Mouse (Mus musculus) ES-E14 (cell line): ENCODE data around the gene Tac2. TPM values are rescaled to one million over a fixed set of nuclear protein-coding genes. Genes with fewer than 3 reads are reported as not detected.

ENCODE experiments used
- DNase-seq: peaks from one replicate; pipeline ENCODE4 v3.0.0-alpha.2; 2013; ENCODE audit warnings: low read depth, low spot score
- H3K27ac ChIP-seq: 2 replicates; pipeline ENCODE4 v1.5.1; 2012; ENCODE audit warnings: low read depth, mild to moderate bottlenecking, low read length, moderate library complexity, mixed read lengths; ENCODE audit not compliant: poor library complexity, insufficient read depth, severe bottlenecking
- H3K36me3 ChIP-seq: 2 replicates; pipeline ENCODE4 v1.6.1; 2012; ENCODE audit warnings: mild to moderate bottlenecking, low read length, moderate library complexity, mixed read lengths; ENCODE audit not compliant: control insufficient read depth, poor library complexity, insufficient read depth, severe bottlenecking
- H3K4me1 ChIP-seq, 2 experiments: fragments of 150-350 bp in 1 of 2; sonication (generic) in 1 of 2; 2 replicates each; pipeline ENCODE4 v1.6.1; 2012; ENCODE audit warnings: low read length in 2 of 2, mild to moderate bottlenecking in 1 of 2, mixed read lengths in 1 of 2; ENCODE audit not compliant: control insufficient read depth in 2 of 2, insufficient read depth in 2 of 2, poor library complexity in 1 of 2
- H3K4me3 ChIP-seq, 2 experiments: fragments of 150-350 bp in 1 of 2; sonication (generic) in 1 of 2; 2 replicates each; pipeline ENCODE4 v1.5.1; 2012; ENCODE audit warnings: low read length in 2 of 2, low read depth in 1 of 2, mild to moderate bottlenecking in 1 of 2, mixed read lengths in 1 of 2; ENCODE audit not compliant: insufficient read depth in 1 of 2, poor library complexity in 1 of 2, severe bottlenecking in 1 of 2
- H3K9ac ChIP-seq: 2 replicates; pipeline ENCODE4 v1.6.1; 2012; ENCODE audit warnings: low read depth, mild to moderate bottlenecking, low read length, mixed read lengths; ENCODE audit not compliant: poor library complexity, insufficient read depth, severe bottlenecking
- H3K9me3 ChIP-seq: fragments of 150-350 bp; sonication (generic); 2 replicates; pipeline ENCODE4 v1.6.1; 2012; ENCODE audit warnings: low read depth, mild to moderate bottlenecking, low read length; ENCODE audit not compliant: control insufficient read depth, insufficient read depth
- CHD2 ChIP-seq: IDR thresholded peaks from 2 replicates; pipeline ENCODE4 v1.6.1; 2014; ENCODE audit warnings: mild to moderate bottlenecking, low read depth, low read length, inconsistent platforms
- HCFC1 ChIP-seq: IDR thresholded peaks from 2 replicates; pipeline ENCODE4 v1.6.1; 2012; ENCODE audit warnings: low read length, inconsistent platforms, borderline replicate concordance; ENCODE audit not compliant: insufficient read depth
- MAFK ChIP-seq: IDR thresholded peaks from 2 replicates; pipeline ENCODE4 v1.6.1; 2014; ENCODE audit warnings: mild to moderate bottlenecking, low read depth, low read length, inconsistent platforms; ENCODE audit not compliant: insufficient read depth
- ZC3H11A ChIP-seq: IDR thresholded peaks from 2 replicates; pipeline ENCODE4 v1.6.1; 2012; ENCODE audit warnings: low read depth, mild to moderate bottlenecking, inconsistent platforms, low read length, borderline replicate concordance
- ZNF384 ChIP-seq: IDR thresholded peaks from 2 replicates; pipeline ENCODE4 v1.6.1; 2012; ENCODE audit warnings: low read depth, low read length, inconsistent platforms
- in situ Hi-C, 2 experiments: fragments of 600-800 bp; cut with MboI; formaldehyde crosslinking; loops; one replicate each; pipeline ENCODE4 v1.15.1; 2025; ENCODE audit warnings: low sequenced_read_pairs in 2 of 2, inconsistent platforms in 1 of 2; ENCODE audit not compliant: unreplicated experiment in 2 of 2
- total RNA-seq: library from RNA; depleted of rRNA; stranded (reverse); fragments of 300-350 nt; gene quantifications from 2 replicates; pipeline ENCODE4 v1.2.3, GENCODE M21; 2012

Gene Tac2
- total RNA-seq, 1 experiment = 0.45 TPM

DNA sequence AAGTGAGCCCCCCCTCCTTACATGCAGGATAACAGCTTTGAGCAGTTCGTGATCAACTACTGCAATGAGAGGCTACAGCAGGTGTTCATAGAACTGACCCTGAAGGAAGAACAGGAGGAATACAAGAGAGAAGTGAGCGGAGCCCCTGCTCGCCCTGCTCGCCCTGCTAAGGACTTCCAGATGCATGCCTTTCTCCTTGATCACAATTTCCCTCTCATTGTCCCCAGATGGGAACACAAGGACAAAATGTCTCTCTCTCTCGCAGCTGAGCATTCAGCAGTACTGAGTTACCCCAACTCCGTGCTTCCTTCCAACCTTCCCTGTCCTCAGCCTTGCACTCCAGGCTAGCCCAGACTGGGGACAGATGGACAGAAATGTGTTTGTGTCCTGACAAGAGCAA is 11.5 kb upstream of the Tac2 start:
- Histone ChIP-seq H3K36me3 (no peaks in the 10 kb centered on the region), H3K4me1 (peaks cover 2 to 7% of the 10 kb centered on the region in 2 experiments; a peak in 1 of 4 replicates), H3K9ac (no peak overlapping the region), H3K4me3 (no peak overlapping the region), H3K9me3 (no peaks in the 10 kb centered on the region), H3K27ac (no peak overlapping the region)
- no peak for DNase-seq
- TF ChIP-seq ZC3H11A (no peak), MAFK (no peak), ZNF384 (no peak), HCFC1 (no peak), CHD2 (no peak)
- in situ Hi-C loops = no loop called here

DNA sequence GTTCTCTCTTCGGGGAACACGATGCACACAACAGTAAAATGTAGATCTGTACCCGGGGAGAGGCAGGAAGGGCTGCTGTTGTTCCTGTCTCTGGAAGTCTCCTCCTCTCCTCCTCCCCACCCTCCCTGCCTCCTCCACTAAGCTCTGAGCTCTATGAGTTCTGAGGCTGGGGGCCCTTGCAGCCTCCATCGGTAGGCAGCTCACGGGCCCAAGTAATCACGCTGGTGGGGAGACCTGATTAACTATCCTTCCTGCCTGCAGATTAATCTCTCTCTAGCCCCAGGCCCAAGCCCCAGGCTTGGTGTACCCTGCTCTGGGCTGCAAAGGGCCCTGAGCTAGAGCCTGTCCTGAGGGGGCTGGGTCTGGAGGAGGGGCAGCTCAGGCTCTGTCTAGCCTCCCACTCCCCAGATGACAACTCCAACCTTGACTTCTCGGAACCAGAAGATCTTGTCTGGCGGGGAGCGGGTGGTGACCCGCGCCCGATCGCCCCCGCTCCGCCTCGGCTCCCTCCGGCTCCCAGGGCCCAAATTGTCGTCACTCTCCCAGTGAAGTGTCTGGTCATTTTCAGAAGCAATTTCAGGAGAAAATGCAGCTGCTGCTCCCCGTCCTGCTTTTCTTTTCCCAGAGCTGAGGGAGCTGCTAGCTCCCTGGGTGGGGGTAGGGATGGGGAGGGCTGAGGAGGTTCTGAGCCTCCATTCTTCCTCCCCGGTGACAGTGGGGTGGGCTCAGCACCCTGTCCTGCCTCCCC is 2.4 kb upstream of the Tac2 start:
- no peak overlapping the region for H3K27ac ChIP-seq
- in situ Hi-C loops = no loop called here
- H3K36me3 ChIP-seq = no peaks in the 10 kb centered on the region
- H3K9ac ChIP-seq = no peak overlapping the region
- TF ChIP-seq CHD2 = no peak
- no peak overlapping the region for H3K4me3 ChIP-seq
- peaks cover 2 to 20% of the 10 kb centered on the region in 2 experiments; a peak in 1 of 4 replicates for H3K4me1 ChIP-seq
- H3K9me3 ChIP-seq = no peaks in the 10 kb centered on the region
- no peak for DNase-seq

DNA sequence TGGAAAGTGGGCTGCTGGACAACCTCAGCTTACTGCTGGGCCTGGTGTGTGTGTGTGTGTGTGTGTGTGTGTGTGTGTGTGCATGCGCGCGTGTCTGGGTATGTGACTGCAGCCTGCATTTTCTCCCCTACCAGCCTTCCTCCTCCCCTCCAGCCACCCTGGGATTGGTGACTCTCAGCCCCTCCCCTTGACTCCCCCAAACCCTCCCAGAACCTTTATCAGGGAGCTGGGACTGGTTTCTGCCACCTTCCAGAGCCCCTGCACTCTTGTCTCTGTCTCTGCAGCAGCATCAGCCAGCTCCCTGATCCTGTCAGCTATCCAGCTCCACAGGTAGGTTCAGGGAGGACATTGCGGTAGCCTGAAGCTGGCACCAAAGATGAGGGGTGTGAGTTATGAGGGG is 858 bp downstream of the Tac2 start:
- no peaks in the 10 kb centered on the region for H3K9me3 ChIP-seq
- DNase-seq = no peak
- no peak overlapping the region for H3K9ac ChIP-seq
- in situ Hi-C loops = no loop called here
- H3K4me1 ChIP-seq = peaks cover 4 to 22% of the 10 kb centered on the region in 2 experiments; a peak in 1 of 4 replicates
- no peak for TF ChIP-seq ZNF384
- no peak for TF ChIP-seq MAFK
- no peak for TF ChIP-seq CHD2
- no peak for TF ChIP-seq ZC3H11A
- no peak for TF ChIP-seq HCFC1
- no peaks in the 10 kb centered on the region for H3K36me3 ChIP-seq
- H3K4me3 ChIP-seq = no peak overlapping the region
- no peak overlapping the region; the same call in 1 of the 2 replicates for H3K27ac ChIP-seq

DNA sequence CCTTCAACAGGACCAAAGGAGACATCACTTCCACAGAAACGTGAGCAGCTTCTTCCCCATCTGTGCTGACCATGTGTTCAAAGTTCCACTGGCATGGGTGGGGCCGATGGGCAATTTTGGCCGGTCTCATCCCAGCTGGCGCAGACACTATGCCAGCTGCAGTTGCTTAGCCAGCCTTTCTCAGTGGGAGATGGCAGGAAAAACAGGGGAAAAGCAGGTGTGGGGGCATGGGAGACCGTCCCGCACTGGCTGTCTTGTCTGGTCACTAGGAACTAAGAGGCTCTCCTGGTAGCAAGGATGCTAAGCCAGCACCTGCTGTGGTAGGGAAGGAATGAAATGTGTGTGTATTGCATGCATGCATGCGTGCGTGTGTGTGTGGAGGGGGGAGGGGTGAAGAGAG is 4.2 kb downstream of the Tac2 start:
- no peak overlapping the region for H3K27ac ChIP-seq
- H3K4me1 ChIP-seq = peaks cover 6 to 7% of the 10 kb centered on the region in 2 experiments; a peak in 1 of 4 replicates
- no peak overlapping the region for H3K9ac ChIP-seq
- H3K4me3 ChIP-seq = no peak overlapping the region
- no peak for DNase-seq
- no peaks in the 10 kb centered on the region for H3K9me3 ChIP-seq
- in situ Hi-C loops = no loop called here
- H3K36me3 ChIP-seq = no peaks in the 10 kb centered on the region
- TF ChIP-seq ZNF384 = no peak
- TF ChIP-seq ZC3H11A = no peak
- no peak for TF ChIP-seq MAFK
- no peak for TF ChIP-seq HCFC1
- no peak for TF ChIP-seq CHD2
